Mouse (Mus musculus) bone marrow, adult 2 months (tissue): ENCODE measurements around the gene Hdgf.

ENCODE experiments used
- CTCF ChIP-seq: fragments of 200-500 bp; IDR thresholded peaks from 2 replicates; pipeline ENCODE4 v1.5.1; 2011; ENCODE audit warnings: low read length, control low read depth; ENCODE audit not compliant: control insufficient read depth, insufficient read depth
- POLR2A ChIP-seq: fragments of 200-500 bp; IDR thresholded peaks from 2 replicates; pipeline ENCODE4 v1.6.1; 2011; ENCODE audit warnings: low read depth, mild to moderate bottlenecking, control low read depth, low read length, borderline replicate concordance; ENCODE audit not compliant: control insufficient read depth

GRCm38 (mm10) chr3:87958967-87959366, 52.8 kb downstream of the Hdgf start:
- no peak for TF ChIP-seq CTCF
- TF ChIP-seq POLR2A = no peak
